Mouse (Mus musculus) large intestine, adult 2 months (tissue): Measurements from ENCODE around the gene Zkscan7. TPM values are rescaled to one million over a fixed set of nuclear protein-coding genes. Genes with fewer than 3 reads are reported as not detected.
A peak's percentile ranks its signal among the peaks of the same experiment; 100 is the strongest.

Source experiments
- DNase-seq: peaks from one replicate; pipeline ENCODE4 v3.0.0-alpha.2; 2012; ENCODE audit warnings: low read depth, low spot score
- WGBS: fragments of 180-500 bp; shearing (Covaris S2); methylation state at CpG from one replicate; pipeline ENCODE4 v1.1.7; 2018; 5-methylcytosine and 5-hydroxymethylcytosine counted together
- polyA plus RNA-seq: library from polyadenylated mRNA; depleted of rRNA; stranded (reverse); fragments of >200 nt; gene quantifications from 2 replicates; pipeline ENCODE4 v1.2.3, GENCODE M21; 2012; rRNA removed

Zkscan7 gene
- polyA plus RNA-seq, 1 experiment = 1.7 TPM

DNA sequence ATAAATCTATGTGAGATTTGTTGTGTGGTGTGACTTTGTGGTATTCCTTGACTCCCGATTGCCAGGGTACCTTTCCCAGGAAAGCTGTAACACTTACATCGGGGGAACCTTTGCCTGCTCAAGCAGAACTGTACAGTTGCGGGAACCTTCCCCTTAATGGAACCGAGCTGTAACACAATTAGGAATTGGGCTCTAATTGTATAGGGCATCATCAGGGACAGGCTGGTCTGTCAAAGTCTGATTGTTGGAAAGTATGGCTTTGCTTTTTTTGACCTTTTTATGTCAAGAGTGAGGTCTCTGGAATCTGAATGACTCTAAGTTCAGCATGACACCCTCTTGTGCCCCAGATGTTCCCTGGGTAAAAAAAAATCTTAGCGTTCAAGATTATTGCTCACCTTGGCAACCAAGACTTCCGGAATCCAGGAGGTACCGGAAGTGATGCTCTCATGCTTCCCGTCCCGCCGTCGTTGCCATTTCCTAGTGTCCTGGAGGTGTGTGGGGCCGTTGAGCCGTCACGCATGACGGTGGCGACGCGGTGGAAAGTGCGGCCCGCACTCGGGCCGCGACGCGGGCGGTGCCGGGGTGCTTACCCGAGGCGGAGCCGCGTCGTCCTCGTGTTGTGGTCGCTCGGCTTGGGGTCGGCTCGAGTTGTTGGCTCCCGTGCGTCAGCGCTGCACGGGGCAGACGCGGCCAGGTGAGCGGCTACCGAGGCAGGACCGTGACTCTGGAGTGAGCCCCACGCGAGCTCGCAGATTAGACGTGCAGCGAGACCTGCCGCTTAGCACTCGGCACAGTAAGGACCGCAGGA, 1.1 kb downstream of the Zkscan7 start:
- peak; percentile 67 for DNase-seq
- 6% methylated on average over 54 of the region's 54 CpGs for WGBS

DNA sequence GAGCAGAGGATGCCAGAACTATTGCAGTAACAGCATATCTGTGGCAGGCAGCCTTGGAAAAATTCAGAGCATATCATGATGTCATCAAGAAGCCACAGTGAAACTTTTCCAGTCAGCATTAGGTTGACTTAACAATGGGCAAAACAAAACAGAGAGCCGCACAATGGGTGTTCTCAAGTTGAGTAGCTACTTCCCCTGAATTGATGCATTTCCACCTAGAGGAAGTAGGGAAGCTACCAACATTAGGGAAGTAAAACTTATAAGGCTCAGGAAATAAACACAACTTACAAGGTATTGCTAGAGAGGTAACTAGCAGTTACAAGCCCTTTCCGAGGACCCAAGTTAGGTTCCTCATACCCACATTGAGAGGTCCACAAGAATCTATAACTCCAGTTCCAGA, 15.6 kb downstream of the Zkscan7 start:
- 89% methylated on average over 2 of the region's 2 CpGs for WGBS
- no peak for DNase-seq

DNA sequence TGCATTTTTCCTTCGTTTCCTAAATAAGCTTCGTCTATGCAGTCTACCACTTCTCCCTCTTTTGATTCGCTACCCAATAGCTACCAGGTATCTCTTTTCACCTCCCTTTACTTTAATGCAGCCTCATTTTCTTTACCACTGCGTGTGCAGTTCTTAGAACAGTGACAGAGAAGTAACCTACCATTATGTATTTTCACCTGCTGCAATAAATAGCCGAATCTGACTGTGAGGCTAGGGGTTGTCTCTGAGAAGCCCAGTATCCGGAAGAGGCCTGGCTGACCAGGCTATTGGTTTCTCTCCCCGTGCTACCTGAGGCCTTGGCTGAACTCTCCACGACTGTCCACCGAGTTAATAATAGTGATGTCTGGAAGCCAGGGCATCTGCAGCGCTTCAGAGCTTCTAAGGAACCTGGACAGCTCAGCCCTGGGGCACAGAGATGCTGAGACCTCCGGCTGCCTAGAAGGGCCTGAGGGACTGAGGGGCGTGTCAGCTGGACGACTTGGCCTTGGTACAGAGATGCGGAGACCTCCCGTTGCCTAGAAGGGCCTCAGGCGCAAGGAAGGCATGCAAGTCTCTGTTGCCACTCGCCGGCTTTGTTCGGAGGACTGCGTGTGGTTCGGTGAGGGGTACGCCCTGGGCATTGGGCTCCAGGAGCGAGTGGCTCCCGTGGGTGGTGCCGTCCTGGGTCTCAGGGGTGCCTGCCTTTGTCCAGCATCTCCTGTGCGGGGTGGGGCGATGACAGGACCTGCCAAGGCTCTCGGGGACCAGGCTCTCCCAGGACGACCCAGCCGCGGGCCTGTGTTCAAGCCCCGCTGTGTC, 17.4 kb downstream of the Zkscan7 start:
- 21% methylated on average over 32 of the region's 32 CpGs for WGBS
- no peak for DNase-seq

DNA sequence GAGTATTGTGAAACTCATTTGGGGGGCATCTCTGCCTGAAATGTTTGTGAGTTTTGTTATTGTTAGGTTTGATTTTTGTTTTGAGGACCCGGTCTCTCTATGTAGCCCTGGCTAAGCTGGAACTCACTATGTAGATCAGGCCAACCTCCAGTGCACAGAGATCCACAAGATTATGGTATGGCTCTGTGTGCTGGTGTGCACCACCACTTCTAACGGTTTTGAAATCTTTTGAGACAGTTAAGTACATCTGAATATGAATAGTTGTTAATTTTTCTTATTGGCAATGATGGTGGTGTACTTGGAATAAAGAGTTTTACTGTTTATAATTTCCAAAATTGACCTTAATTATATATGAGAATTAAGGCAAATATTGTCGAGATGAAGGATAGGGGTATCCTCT, 37.0 kb downstream of the Zkscan7 start:
- 53% methylated on average over 3 of the region's 3 CpGs for WGBS
- DNase-seq = no peak

DNA sequence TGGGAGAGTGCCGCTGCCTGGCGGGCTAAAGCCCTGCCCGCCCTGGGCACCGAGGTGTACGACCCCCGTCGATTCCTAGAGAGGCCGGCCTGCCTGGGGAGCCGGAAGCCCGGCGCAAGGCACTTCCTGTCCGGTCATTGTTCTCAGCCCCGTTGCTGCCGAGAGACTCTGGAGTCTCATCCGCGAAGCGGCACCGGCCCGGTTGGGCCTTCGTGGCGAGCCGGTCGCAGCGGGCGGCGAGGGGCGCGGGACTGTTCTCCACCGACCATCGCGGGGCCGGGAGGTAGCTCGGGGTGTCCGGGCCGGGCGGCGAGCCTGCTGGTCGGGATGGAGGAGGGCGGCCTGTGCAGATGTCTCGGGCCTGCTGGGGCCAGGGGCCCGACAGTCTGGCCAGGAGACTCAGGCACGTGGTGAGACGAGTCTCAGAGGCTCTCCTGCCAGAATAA, 37.5 kb downstream of the Zkscan7 start, which contains the start of gene Zfp105:
Gene Zfp105, plus strand, starts transcription at position 137 of the 446 bp plus-strand sequence.
- 5% methylated on average over 43 of the region's 43 CpGs for WGBS
- no peak for DNase-seq

DNA sequence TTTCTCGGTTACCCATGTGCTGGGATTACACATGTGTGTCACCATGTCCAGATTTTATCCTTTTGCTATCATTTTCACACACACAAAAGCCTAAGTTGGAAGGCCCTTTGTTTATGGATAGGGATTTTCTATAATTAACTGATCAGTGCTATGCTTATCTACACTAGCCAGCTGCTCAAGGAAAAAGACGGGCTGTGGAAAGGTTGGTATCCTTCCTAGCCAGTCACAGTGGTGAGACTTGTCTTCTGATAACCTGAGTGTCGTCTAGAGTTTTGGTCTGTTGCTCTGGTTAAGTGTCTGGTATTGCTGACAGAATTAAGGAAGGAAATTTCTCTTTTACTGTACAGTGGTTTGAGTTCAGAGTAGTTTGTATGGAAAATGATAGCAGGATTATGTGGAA, 43.4 kb downstream of the Zkscan7 start:
- 91% methylated on average over 3 of the region's 3 CpGs for WGBS
- no peak for DNase-seq

Other genes with a start within 250 kb of the Zkscan7 start
- not detected in 2 replicates for gene Topaz1, start 138.3 kb upstream of the Zkscan7 start, polyA plus RNA-seq
- gene Tcaim, start 80.1 kb upstream of the Zkscan7 start, polyA plus RNA-seq = 2.0 and 2.2 TPM in 2 replicates
- not detected in 2 replicates for gene Gm35549, start 41.6 kb upstream of the Zkscan7 start, polyA plus RNA-seq
- 9.4 and 26.9 TPM in 2 replicates for gene Zfp445, start 19.7 kb upstream of the Zkscan7 start, polyA plus RNA-seq
- 0.40 and 0.52 TPM in 2 replicates for gene Zfp105, start 37.4 kb downstream of the Zkscan7 start, polyA plus RNA-seq
- gene 1110059G10Rik, start 65.3 kb downstream of the Zkscan7 start, polyA plus RNA-seq = 2.5 and 3.4 TPM in 2 replicates
- 4.5 and 13.9 TPM in 2 replicates for gene Kif15, start 65.4 kb downstream of the Zkscan7 start, polyA plus RNA-seq
- 7.7 and 8.5 TPM in 2 replicates for gene Tmem42, start 135.6 kb downstream of the Zkscan7 start, polyA plus RNA-seq
- gene Tgm4, start 149.0 kb downstream of the Zkscan7 start, polyA plus RNA-seq = 0.04 and 0.05 TPM in 2 replicates
- 89.6 and 152 TPM in 2 replicates for gene Zdhhc3, start 227.5 kb downstream of the Zkscan7 start, polyA plus RNA-seq
- 28.9 and 33.2 TPM in 2 replicates for gene Exosc7, start 227.5 kb downstream of the Zkscan7 start, polyA plus RNA-seq